Mouse (Mus musculus) right cerebral cortex, postnatal 36 days (tissue): ENCODE results near the gene Stim1.
"Not testable (repeated sequence)": the region's sequence is repeated elsewhere in the genome, so short reads cannot be mapped to it uniquely, and the experiment has no call there.

Experiments used
- DNase-seq, 2 experiments: peaks; one replicate each; pipeline ENCODE4 v3.0.0; 2022; ENCODE audit warnings: low spot score in 2 of 2, mixed read lengths in 1 of 2

Gene Stim1

GRCm38 (mm10) chr7:102249531-102249895 lies 18.1 kb upstream of the Stim1 start:
- no peak for DNase-seq

GRCm38 (mm10) chr7:102249896-102250630 lies 17.5 kb upstream of the Stim1 start:
- peak in 1 of 2 experiments; percentile 37 for DNase-seq

GRCm38 (mm10) chr7:102250631-102251214 lies 16.9 kb upstream of the Stim1 start:
- peak; percentile 82 to 84 for DNase-seq

GRCm38 (mm10) chr7:102253631-102254030 lies 14.0 kb upstream of the Stim1 start:
- no peak for DNase-seq

GRCm38 (mm10) chr7:102255954-102256353 lies 11.7 kb upstream of the Stim1 start, which contains the start of gene Rhog:
Gene Rhog, minus strand, starts transcription at chr7:102256054.
- no peak for DNase-seq

- DNase-seq = no peak
These were observed 11.0 kb upstream of the Stim1 start for GRCm38 (mm10) chr7:102256636-102257035.

GRCm38 (mm10) chr7:102258189-102258588 lies 9.4 kb upstream of the Stim1 start:
- DNase-seq = peak; percentile 68 to 69

- DNase-seq = no peak
These were observed 8.9 kb upstream of the Stim1 start for GRCm38 (mm10) chr7:102258753-102259152.

GRCm38 (mm10) chr7:102259716-102260479 lies 7.7 kb upstream of the Stim1 start:
- DNase-seq = no peak

- DNase-seq = no peak
These were observed 7.1 kb upstream of the Stim1 start for GRCm38 (mm10) chr7:102260518-102260917.

- DNase-seq = no peak
These were observed 4.6 kb upstream of the Stim1 start for GRCm38 (mm10) chr7:102263020-102263419.

- DNase-seq = not testable (repeated sequence)
These were observed 1.6 kb upstream of the Stim1 start for GRCm38 (mm10) chr7:102266021-102266400.

- no peak for DNase-seq
These were observed 1.1 kb upstream of the Stim1 start for GRCm38 (mm10) chr7:102266401-102267042.

- peak; percentile 88 to 90 for DNase-seq
These were observed 460 bp upstream of the Stim1 start for GRCm38 (mm10) chr7:102267113-102267579.

GRCm38 (mm10) chr7:102268395-102268748 lies 766 bp downstream of the Stim1 start:
- no peak for DNase-seq

- DNase-seq = no peak
These were observed 4.9 kb downstream of the Stim1 start for GRCm38 (mm10) chr7:102272422-102272948.

GRCm38 (mm10) chr7:102281403-102281802 lies 13.8 kb downstream of the Stim1 start:
- no peak for DNase-seq

- peak in 1 of 2 experiments; percentile 9 for DNase-seq
These were observed 14.7 kb downstream of the Stim1 start for GRCm38 (mm10) chr7:102282261-102282660.

- DNase-seq = no peak
These were observed 21.9 kb downstream of the Stim1 start for GRCm38 (mm10) chr7:102289466-102289865.

- no peak for DNase-seq
These were observed 24.6 kb downstream of the Stim1 start for GRCm38 (mm10) chr7:102292228-102292627.

- DNase-seq = no peak
These were observed 25.6 kb downstream of the Stim1 start for GRCm38 (mm10) chr7:102293234-102293633.

GRCm38 (mm10) chr7:102300761-102301160 lies 33.2 kb downstream of the Stim1 start:
- DNase-seq = no peak
